Mouse (Mus musculus) liver, postnatal 0 days (tissue): Measurements from ENCODE around the gene Gm49711.

Experiments
- CTCF ChIP-seq: sonication (generic); IDR thresholded peaks from 2 replicates; pipeline ENCODE4 v1.5.1; 2016; ENCODE audit warnings: antibody characterized with exemption, low read depth
- EP300 ChIP-seq: IDR thresholded peaks from 2 replicates; pipeline ENCODE4 v1.6.1; 2016; ENCODE audit warnings: antibody characterized with exemption, low read depth, mild to moderate bottlenecking

DNA sequence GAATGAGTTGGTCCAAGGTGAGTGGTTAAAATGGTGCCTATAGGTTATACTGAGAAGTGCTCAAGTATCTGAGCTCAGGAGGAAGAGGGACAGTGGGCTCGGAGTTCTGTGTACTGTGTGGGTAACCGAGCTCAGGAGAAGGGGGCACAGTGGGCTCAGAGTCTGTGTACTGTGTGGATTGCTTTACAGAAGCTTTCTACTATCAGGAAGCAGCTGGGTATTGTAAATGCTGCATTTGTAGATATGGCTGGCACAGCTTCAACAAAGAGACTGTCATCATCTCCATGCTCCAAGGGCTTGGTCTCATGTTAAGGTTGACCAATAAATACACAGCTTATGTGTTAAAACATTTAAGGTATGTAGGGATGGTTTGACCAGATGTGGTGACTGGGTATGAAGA is 6.7 kb downstream of the Gm49711 start:
- no peak for TF ChIP-seq CTCF
- no peak for TF ChIP-seq EP300
